Mouse (Mus musculus): ENCODE data around the gene Maff.

DNA sequence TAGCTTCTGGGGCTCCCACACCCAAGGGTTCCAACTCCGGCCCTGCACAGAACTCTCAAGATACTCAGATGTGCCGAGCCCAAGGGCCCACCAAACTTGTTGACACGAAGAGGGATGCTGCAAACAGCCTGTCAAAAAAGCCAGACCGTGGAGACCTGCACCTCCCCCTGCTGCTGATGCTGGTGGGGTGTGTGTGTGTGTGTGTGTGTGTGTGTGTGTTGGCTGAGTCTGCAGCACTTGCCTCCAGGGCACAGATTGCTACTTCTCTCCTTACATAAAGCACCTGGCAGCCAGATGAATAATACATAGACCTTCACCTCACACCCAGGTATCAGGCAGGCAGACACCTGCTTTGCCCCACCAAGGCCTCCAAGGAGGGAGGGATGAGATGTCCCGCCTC, 55.8 kb downstream of the Maff start:
- TF ChIP-seq MAX (IDR thresholded peaks at IDR 0.05; ENCODE audit: low read depth) (no peak), POLR2A (IDR thresholded peaks at IDR 0.05; ENCODE audit: insufficient read length, low read depth) (no peak)
